Mouse (Mus musculus) telencephalon, adult 2 months (tissue): Measurements from ENCODE around the gene Zfy1.
"Not testable (repeated sequence)": the region's sequence is repeated elsewhere in the genome, so short reads cannot be mapped to it uniquely, and the experiment has no call there.

Source experiments
- DNase-seq: peaks from one replicate; pipeline ENCODE4 v3.0.0-alpha.2; 2011; ENCODE audit warnings: low read depth, low spot score

Gene Zfy1

DNA sequence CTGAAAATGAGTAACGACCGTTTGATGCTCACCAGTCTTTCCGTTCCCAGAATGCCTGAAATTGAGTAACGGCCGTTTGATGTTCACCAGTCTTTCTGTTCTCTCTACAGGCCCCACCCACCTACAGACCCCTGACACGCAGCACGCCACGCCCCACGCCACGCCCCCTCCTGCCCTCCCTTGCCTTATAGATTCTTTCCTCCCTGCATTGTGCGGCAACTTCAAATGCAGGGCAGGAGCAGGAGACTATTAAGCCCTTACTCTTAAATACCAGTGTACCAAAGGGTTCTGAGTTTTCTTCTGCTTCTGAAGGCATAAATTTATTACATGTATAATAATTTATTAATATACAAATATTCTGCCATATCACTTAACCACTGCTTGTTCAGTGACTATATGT is at the start of gene Zfy1:
Gene Zfy1, minus strand, starts transcription at position 101 of the 400 bp plus-strand sequence.
- DNase-seq: not testable (repeated sequence)

DNA sequence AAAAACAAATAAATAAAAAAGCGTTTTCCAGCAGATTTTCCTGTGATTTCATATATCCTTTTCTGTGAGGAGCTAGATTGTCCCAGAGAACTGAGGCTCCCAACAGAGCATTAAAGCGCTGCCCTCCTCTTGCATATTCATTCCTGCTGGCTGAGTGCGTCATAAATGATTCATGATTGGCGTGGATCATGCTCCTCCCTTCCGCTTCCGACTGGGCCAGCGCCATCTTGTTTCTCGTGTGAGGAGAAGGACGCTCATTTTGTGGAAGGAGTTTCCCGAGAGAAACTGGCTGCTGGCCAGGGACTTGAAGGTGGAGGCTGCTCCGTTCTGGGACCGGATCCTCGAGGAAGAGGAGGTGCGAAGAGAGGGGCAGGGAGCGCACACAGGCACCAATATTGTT is 21.2 kb upstream of the Zfy1 start, which contains the start of gene Uba1y:
Gene Uba1y, plus strand, starts transcription at position 254 of the 400 bp plus-strand sequence.
- no peak for DNase-seq

DNA sequence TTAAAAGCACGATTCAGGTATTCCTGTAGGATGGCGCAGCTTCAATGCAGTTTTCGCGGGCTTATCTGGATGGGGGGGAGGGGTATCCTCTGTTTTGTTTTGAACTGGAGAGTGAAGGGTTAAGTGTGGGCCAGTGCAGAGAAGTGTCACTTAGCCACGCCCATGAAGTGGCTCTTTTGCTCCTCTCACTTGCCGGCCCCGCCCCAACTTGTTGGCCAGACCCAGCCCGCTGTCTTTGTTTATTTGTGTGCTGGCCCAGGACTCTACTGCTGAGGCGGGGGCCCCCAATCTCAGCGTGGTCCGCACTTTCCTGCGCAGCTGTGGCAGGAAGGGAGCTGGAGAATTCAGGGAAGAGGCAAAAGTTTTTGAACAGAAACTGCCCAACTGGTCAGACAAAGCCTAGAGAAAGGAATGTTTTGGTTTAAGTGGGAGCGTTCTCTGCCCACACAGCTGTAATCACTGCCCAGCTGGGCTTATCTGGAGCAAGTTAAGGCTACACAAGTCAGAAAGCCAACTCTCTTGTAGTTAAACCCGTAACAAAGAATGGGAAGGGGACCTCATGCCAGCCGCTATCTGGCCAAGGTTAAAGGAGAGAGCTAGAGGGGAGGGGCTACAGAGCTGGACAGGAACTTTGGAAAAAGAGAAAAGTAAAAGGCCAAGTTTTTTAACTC is 11.9 kb upstream of the Zfy1 start:
- DNase-seq: no peak
